Mouse (Mus musculus) T-cell, adult 66 days (primary cell): ENCODE results near the gene Fam102b. TPM values are rescaled to one million over a fixed set of nuclear protein-coding genes. Genes with fewer than 3 reads are reported as not detected.

Experiments
- total RNA-seq, 2 experiments: library from RNA; stranded (reverse); gene quantifications; 3 replicates in 1 of 2; 4 replicates in 1 of 2; pipeline ENCODE4 v1.2.4; 2023

Fam102b gene
- total RNA-seq = 10 to 100 TPM; 11.2 to 13.8 TPM

GRCm38 (mm10) chr3:109027515-109027987, at the start of gene Fam102b:
TSS of gene Fam102b (minus strand) at chr3:109027607.

GRCm38 (mm10) chr3:108940001-108940633, 87.3 kb downstream of the Fam102b start, which contains the start of gene Gm9857:
TSS of gene Gm9857 (minus strand) at chr3:108940445.

GRCm38 (mm10) chr3:108939573-108939972, 87.8 kb downstream of the Fam102b start, which contains the start of gene Henmt1:
TSS of gene Henmt1 (plus strand) at chr3:108939873.

Other genes with a start within 250 kb of the Fam102b start
- gene Stxbp3, start 187.1 kb downstream of the Fam102b start, total RNA-seq = 10 to 100 TPM; 65.0 to 81.6 TPM
- not detected for gene Fndc7, start 137.6 kb downstream of the Fam102b start, total RNA-seq
- 100 to 1,000 TPM; 208 to 224 TPM for gene Prpf38b, start 115.9 kb downstream of the Fam102b start, total RNA-seq
- gene Henmt1, start 87.7 kb downstream of the Fam102b start, total RNA-seq = under 1 TPM in 1 of 2 experiments, not detected in 1; 0.89 TPM
- gene Gm9857, start 87.2 kb downstream of the Fam102b start, total RNA-seq = not detected
- gene Slc25a54, start 52.9 kb upstream of the Fam102b start, total RNA-seq = not detected
- gene Slc25a24, start 95.5 kb upstream of the Fam102b start, total RNA-seq = 10 to 100 TPM in 1 of 2 experiments, 1 to 10 TPM in 1; 9.3 to 12.7 TPM